Mouse (Mus musculus) G1E-ER4 (cell line): Measurements from ENCODE around the gene Ndufs8. TPM values are rescaled to one million over a fixed set of nuclear protein-coding genes. Genes with fewer than 3 reads are reported as not detected.

Experiments
- GATA1 ChIP-seq: IDR thresholded peaks from one replicate; pipeline ENCODE4 v1.8.0; 2012; ENCODE audit warnings: low read length, inconsistent platforms
- polyA plus RNA-seq: library from polyadenylated mRNA; stranded (reverse); fragments of >175 nt; gene quantifications from 2 replicates; pipeline ENCODE4 v1.2.3, GENCODE M21; 2012

The Ndufs8 gene
- 41.9 and 220 TPM in 2 replicates for polyA plus RNA-seq

DNA sequence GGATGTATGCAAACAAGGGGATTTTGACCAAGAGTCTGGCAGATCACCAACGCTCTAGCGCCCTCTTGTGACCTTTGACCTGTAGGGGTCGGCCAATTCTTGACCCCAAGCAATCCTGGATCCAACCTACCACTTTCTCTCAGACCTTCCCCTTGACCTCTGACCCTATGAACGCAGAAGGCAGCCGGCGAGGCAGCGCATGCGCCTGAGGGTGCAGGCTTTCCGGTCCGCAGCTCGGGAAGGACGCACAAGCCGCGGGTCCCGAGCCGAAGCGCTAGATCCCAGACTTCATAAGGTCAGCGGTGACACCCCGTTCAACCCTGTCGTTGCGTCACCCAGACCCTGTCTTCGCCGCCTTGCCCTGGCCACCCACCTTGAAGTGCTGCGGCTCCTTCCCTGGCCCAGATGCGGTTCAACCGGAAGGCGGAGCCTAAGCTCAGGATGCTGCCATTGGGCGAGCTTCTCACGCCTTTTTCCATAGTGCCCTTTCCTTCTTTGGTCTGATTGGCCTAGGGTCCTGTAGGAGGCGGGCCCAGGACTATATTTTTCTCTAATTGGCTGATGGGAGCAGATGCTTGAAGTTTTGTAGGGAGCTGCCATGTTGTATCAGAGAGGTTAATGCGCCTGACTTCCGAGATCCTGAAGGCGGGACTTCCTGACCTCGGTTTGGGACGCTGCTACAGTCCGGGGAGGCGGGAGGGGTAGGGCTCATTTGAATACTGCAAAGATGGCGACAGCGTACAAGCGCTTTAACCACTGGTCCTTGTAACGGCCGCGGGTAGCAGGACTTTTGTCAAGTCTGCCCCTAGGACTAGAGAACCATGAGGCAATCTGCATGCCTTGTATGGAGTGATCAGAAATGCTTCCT is at the start of gene Ndufs8:
Gene Ndufs8, minus strand, starts transcription at position 438 of the 868 bp plus-strand sequence.
- no peak for TF ChIP-seq GATA1

DNA sequence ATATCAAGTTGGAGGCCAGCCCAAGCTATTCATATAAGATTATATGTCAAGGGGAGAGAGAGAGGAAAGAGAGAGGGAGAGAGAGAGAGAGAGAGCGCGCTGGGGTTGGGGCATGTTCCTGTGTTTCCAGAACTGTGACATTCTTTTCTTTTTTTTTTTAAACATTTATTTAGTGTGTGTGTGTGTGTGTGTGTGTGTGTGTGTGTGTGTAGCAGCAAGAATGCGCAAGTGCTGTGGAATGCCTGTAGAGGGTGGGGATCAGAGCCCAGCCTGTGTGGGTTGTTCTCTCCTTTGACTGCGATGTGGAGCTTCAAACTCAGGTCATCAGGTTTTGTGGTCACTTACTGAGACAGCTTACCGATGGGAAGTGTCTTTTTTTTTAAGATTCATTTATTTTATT is 47.6 kb upstream of the Ndufs8 start:
- no peak for TF ChIP-seq GATA1

DNA sequence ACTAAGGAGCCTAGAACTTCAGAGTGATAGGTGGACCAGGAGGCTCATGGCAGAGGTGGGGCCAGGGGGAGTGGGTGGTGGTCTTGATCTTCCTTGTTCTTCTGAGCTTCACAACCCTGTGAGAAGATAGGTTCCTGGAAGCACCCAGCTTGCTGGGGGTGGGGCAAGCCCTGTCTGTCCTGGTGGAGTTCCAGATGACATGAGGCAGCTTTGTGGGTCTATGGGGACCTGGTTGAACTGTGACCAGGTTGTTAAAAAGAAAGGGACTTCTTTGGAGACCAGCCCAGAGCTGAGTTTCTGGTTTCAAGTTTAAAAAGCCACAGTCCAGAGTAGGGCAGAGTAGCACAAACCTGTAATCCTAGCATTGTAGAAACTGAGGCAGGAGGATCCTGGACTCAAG is 46.5 kb upstream of the Ndufs8 start:
- TF ChIP-seq GATA1, result no peak

DNA sequence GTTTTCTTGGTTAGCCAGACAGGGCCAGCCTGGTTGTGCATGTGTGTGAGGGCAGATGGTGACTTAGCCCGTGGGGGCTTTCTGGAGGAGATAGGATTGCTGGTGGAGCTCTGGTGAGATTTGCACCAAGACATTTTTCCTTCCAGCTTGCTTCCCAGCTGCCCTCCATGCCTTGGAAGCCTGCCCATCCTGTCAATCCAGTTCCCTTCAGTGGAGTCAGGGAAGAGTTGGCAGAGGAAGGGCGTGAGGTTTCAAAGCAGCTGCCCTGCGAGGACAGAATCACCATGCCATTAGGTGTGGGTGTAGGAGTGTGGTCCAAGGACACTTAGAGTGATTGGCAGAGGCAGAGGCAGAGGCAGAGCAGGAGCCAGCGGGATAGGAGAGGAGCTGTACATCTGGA is 45.9 kb upstream of the Ndufs8 start, which contains the start of gene Aldh3b3:
Gene Aldh3b3, plus strand, starts transcription at position 176 of the 400 bp plus-strand sequence.
- TF ChIP-seq GATA1, result no peak

DNA sequence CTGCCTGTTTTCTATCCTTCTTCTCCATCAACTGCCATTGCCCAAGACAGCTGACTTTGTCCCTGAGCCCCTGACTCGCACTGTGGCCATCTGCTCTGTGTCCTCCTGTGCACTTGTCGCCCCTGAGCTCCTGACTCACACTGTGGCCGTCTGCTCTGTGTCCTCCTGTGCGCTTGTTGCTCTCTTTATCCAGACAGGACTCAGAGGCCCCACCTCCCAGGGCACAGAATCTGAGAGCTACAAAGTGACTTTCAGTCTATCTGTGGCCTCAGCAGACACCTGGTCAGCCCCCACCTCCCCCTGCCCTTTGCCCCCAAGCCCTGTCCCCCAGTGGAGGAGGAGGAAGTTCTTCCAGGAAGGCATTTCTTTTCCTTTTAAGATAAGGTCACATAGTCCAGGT is 43.2 kb upstream of the Ndufs8 start:
- no peak for TF ChIP-seq GATA1

DNA sequence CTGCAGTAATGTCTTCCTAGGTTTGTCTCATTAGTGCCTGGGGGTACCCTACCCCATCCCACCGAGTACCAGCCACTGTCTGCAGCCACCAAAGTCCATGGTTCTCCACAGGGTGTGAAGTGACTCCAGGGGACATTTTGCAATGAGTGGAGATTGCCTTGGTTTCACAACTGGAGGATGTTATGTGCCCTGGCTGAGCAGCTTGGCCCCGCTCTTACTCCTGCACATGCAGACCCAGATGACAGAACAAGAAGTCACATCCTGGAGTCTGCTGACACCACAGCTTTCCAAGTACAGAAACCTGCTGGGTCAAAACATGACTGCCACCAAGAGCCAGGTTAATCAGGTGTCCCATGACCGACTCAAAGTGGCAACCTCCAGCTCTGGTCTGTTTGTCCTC is 42.5 kb upstream of the Ndufs8 start:
- TF ChIP-seq GATA1, result no peak

DNA sequence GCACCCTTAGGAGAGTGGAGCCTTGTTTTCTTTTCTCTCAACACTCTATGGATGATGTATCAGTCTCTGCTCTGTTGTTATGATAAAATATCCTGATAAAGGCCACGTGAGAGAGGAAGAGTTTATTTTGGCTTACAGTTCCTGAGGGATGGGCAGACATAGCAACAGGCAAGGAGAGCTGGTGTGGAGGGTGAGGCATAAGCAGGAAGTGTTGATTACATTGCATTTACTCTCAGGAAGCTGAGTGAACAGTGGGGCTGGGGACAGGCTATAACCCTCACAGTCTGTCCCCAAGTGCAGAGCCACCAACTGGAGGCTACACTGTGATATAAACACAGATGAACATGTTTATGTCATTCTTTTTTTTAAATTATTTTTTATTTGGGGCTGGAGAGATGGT is 39.5 kb upstream of the Ndufs8 start:
- TF ChIP-seq GATA1, result no peak

DNA sequence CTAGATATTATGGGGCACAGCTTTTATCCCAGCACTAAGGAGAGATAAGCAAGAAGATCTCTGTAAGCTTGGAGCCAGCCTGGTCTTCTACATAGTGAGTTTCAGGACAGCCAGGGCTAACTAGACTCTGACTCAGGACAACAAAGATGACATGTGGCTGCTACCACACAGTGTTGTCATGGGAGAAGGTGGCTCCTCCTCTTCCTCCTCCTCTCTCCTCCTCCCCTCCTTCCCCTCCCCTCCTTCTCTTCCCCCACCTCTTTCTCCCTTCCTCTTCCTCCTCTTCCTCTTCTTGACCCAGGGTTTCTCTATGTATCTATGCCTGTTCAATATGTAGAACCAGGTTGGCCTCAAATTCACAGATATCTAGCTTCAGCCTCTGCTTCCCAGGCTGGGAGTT is 38.9 kb upstream of the Ndufs8 start:
- TF ChIP-seq GATA1, result no peak

DNA sequence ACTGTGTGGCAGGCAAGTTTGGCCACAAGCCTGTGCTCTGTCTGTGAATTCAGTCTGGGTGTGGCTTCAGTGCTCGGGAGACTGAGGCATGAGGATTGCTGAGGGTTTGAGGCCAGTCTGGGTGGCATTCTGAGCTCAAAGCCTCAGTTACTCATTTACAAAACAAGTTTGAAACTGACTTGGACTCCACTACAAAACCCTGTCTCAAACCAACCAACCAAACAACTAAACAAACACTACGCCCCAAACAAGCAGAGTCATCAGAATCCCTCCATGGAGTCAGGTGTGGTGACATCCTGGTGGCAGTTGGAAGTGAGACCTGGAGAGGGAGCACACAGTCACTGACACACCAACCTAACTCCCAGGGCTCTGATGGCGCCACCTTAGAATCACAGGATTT is 37.8 kb upstream of the Ndufs8 start:
- TF ChIP-seq GATA1, result no peak

DNA sequence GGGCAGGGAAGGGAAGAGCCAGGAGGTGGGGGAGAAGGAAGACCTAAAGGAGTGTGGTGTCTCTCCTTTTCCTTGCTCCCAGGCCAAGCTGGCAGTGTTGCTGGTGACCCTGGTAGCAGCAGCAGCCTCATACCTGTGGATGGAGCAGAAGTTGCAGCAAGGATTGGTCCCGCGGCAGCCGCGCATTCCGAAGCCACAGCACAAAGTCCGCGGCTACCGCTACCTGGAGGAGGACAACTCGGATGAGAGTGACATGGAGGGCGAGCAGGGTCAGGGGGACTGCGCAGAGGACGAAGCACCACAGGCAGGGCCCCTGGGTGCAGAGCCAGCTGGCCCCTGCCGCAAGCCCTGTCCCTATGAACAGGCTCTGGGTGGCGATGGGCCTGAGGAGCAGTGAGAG is 36.0 kb upstream of the Ndufs8 start:
- no peak for TF ChIP-seq GATA1

DNA sequence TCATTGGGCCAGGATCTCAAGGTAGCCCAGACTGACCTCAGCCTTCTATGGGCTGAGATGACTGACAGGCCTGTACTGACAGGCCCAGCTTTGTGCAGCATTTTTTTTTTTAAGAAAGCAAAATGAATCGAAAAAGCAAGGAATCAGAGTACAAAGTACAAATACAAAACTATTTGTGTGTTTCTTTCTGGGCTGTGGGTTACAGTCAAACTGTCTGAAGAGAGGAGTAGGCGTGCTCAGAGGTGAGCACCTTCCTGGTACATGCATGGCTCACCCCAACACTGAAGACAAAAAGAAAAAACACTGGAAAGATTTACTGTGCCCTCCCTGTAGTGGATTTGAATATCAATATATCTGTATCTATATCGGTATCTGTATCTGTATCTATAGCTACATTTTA is 35.2 kb upstream of the Ndufs8 start:
- TF ChIP-seq GATA1, result no peak

DNA sequence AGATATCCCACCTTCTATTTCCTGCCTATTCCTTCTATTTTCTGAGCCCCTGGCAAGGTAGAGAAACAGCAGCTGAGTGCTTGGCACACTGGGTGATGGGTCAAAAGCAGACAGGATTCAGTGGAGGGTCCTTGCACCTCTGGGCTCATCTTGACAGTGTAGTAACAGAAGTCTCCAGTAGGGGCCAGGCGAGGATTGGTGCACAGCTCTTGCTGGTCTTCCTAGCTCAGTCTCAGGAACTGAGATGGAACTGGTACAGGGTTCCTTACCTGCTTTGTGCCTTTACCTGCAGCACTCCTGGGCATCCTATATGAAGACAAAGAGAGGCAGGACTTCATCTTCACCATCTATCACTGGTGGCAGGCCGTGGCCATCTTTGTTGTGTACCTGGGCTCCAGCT is 34.1 kb upstream of the Ndufs8 start:
- no peak for TF ChIP-seq GATA1

DNA sequence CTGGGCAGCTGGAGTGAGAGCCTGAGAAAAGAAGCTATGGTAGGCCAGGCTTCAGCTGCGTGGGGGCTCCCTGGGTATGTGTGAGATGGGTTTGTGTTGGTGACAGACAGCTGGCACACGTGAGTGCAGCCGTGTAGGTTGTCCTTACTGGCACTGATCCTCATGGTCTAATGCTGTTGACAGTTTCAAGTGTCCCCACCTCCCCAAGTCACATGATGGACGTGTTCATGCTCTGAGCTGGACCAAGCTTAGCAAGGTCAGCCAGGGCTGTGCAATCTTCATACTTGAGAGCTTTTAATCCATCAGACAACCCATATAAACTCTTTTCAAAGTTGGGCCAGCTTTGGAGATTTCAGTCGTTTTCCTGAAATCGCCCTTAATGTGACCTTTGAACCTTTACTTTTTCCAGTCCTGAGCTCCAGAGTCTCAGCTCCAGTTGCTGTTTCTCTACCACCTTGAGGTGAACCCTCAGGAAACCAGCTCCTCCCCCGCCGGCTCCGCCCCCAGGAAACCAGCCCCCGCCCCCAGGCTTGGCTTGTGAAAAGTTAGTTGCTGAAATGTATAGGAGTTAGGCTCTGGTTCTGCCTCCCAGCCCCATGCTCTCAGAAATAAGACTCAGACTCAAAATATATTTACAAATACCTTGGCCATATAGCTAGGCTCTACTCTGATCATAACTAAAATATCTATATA is 33.4 kb upstream of the Ndufs8 start:
- no peak for TF ChIP-seq GATA1

DNA sequence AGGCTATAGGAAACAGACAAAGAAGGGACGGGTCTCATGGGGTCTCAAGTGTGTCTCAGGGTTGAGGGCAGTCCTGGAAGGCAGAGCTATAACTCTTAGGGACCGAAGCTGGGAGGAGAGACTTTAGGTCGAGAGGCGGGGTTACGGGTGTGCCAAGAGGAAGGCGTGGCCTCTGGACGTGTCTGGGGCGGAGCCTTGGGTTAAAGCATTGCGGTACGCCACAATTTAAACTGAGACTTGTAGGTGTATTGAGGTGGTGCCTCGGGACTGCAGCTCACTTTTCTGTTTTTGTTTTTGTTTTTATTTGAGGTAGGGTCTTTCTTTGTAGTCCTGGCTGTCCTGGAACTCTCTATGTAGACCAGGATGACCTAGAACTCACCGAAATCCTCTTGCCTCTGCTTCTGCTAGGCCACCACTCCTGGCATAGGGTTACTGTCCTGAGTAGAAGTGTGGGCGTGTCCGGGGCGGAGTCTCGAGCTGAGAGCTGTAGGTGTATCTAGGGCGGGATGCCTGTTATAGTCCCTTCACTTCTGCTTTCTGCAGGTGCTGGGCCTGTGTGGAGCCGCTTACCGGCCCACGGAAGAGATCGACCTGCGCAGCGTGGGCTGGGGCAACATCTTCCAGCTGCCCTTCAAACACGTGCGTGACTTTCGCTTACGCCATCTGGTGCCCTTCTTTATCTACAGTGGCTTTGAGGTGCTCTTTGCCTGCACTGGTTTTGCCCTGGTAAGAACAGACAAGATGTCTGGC is 30.6 kb upstream of the Ndufs8 start:
- TF ChIP-seq GATA1, result no peak

DNA sequence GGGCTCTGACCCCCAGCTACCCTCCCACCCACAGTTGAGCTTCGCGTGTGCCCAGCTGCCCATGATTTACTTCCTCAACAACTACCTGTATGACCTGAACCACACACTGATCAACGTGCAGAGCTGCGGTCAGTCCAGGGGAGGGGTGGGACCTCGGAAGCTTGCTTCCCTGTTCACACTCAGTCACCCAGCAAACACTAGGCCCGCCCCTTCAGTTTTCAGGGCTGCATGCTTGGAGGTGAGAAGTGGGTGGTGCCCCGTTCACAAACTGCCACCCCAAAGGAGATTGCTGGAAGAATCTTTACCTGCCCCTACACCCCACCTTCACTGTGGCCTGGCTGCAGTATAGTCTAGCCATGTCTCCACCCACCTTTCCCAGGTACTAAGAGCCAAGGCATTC is 29.7 kb upstream of the Ndufs8 start:
- no peak for TF ChIP-seq GATA1
